Mouse (Mus musculus) inflammation-experienced regulatory T-cells, adult 6 months (primary cell): ENCODE data around the gene Creg1. TPM values are rescaled to one million over a fixed set of nuclear protein-coding genes. Genes with fewer than 3 reads are reported as not detected.
"Not testable (repeated sequence)": the region's sequence is repeated elsewhere in the genome, so short reads cannot be mapped to it uniquely, and the experiment has no call there.

Source experiments
- ATAC-seq: one replicate; pipeline ENCODE4 v1.8.0; 2017
- polyA plus RNA-seq, 3 experiments: library from polyadenylated mRNA; unstranded; fragments of 100-300 nt; shearing (Covaris generic); gene quantifications; one replicate each; pipeline ENCODE4 v1.2.1; 2017

Gene Creg1
- polyA plus RNA-seq, 3 experiments from 2014 or later: 15.6 to 20.4 (median 17.6) TPM

DNA sequence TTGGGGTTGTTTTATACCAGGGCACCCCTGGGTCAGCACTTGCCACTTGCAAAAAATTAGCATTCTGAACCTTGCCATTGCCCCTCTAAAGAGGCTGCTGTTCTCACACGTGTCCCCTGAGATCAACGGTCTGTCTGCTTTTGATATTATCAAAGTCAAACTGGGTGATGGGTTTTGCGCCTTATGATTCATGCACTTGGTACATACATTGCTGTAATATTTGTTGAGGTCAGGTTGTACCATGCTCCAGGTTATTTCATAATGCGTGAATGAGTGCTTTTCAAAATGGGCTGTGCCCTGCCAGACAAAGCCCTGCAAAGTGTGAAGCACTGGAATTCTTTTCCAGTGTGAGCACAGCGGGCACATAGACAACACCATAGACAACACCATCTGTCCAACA, 11.7 kb upstream of the Creg1 start:
- no peak for ATAC-seq

DNA sequence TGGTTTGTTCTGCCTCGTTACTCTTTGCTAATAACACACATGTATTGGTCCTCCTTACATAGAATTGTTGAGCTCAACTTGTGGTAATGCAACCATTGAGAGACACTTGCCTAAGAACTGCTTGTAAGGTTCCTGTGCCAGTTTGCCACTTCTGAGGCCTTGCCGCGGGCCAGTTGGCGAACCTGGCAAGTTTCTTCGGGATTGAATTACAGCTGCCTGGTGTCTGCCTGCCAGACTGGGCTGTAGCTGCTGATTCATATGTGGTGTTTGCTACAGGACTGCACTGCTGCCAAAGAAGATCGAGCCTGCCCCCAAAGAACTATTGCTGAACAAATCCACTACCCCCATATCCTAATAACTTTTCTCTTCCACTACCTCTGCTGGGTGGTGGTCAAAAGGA, 9.3 kb upstream of the Creg1 start:
- ATAC-seq: no peak

DNA sequence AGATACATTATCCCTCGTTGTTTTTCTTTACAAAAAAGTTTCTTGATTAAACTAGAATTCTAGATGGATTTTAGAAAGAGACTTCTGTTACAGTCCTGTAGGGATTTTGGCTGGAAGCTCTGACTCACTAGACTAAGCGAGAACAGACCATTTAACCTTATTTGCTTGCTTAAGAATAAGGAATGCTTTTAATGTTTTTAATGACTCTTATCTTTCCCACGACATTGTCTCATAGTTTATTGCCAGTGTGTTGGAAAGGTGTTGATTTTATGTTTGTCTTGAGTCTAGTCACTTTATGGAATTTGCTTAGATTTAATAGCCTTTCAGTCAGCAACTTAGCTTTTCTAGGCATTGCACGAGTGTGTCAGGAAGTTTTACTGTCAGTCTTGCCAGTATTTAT, 8.4 kb upstream of the Creg1 start:
- ATAC-seq: no peak

DNA sequence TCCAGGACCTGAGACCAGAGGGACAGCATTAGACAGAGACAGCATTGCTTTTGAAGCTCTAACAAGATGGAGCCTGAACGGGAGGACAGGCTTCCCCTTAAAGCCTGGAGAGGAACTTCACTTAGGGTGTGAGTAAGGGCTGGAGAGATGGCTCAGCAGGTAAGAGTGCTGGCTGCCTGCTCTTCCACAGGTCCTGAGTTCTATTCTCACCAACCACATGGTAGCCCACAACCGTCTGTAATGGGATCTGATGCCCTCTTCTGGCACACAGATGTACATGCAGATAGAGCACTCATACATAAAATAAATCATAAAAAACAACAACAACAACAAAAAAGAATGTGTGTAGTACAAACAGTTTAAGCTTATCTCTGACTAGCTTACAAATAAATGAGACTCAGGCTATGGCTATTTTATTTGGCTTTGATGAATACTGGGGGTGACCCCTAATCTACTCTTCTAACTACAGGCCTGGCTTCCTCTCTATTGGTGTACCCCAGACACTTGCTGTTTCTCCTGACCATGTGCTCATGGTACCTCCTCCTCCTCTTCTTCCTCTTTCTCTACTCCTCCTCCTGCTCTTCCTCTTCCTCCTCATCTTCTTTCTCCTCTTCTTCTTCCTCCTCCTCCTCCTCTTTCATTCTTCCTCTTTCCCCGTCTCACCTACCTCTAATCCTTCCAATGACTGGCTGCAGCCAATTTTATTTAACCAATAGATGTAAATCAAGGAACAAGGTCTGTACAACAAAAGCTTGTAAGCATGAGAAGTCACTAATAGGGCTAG, 1.8 kb upstream of the Creg1 start:
- ATAC-seq: no peak

DNA sequence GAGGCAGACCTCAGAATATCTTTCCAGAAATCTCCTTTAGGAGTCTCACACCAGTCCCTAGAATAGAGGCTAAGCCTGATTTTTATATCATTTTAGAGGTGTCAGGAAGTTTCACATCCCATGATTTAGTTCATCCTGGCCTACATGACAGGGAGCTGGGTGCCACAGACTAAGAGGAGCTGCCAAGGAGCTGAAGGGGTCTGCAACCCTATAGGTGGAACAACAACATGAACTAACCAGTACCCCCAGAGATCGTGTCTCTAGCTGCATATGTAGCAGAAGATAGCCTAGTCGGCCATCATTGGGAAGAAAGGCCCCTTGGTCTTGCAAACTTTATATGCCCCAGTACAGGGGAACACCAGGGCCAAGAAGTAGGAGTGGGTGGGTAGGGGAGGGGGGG, 1.0 kb upstream of the Creg1 start:
- not testable (repeated sequence) for ATAC-seq

DNA sequence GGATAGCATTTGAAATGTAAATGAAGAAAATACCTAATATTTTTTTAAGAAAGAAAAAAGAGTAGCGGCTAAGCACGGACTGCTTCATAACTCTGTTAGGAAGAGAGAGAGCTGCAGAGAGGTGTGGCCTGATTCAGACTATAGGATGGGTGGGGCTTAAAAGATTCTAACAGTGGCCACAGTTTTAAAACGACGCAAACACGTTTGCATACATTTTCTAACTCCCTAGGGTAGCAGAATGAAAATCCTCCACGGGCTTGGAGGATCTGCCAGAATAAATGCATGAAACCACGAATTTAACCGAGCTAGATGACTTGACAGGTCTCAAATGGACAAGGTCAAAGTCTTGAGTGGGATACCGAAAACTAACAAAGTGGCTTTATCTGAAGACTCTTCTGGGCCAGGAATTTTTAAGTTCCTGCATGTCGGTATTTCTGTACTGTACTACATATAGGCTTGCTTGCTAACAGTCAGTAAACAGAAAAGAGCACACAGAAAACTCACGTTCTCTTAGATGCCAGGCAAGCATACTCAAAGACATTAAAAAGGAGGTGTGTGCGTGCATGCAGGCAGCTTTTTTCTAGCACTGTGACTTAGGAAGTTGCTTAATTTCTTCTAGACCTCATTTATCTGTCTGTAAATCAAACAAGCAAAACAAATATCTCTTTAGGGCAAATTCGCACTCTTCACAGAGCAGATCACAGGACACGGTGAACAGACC, 472 bp upstream of the Creg1 start:
- ATAC-seq: peak; percentile 53

GRCm38 (mm10) chr1:165764571-165764970, 1.0 kb downstream of the Creg1 start:
- ATAC-seq: no peak

GRCm38 (mm10) chr1:165765041-165765440, 1.5 kb downstream of the Creg1 start:
- ATAC-seq: no peak

GRCm38 (mm10) chr1:165765651-165766294, 2.2 kb downstream of the Creg1 start:
- ATAC-seq: no peak

GRCm38 (mm10) chr1:165766295-165766890, 2.8 kb downstream of the Creg1 start:
- no peak for ATAC-seq

- ATAC-seq: no peak
These were observed 5.5 kb downstream of the Creg1 start for GRCm38 (mm10) chr1:165768894-165769512.

- no peak for ATAC-seq
These were observed 6.7 kb downstream of the Creg1 start for GRCm38 (mm10) chr1:165770181-165770759.

DNA sequence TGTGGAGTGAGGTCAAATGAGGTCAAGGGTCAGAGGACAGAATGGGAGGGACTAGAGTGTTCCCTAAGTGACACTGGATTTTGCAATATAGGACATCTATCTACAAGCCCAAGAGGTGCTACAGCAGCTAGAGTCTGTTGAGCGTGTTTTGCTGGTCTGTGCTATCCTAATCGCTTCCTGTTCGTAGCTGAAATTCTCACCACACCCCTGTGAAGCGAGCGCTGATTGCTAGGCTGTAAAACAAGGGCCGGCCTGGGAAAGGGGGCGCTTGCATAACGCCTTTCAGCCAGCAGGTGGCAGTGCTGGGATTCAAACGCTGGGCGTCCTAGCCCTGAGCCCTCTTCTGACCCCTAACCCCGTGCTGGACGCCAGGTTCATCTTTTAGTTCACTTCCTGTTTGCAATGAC, 7.9 kb downstream of the Creg1 start:
- ATAC-seq: peak; percentile 86

GRCm38 (mm10) chr1:165771998-165772397, 8.5 kb downstream of the Creg1 start:
- no peak for ATAC-seq

DNA sequence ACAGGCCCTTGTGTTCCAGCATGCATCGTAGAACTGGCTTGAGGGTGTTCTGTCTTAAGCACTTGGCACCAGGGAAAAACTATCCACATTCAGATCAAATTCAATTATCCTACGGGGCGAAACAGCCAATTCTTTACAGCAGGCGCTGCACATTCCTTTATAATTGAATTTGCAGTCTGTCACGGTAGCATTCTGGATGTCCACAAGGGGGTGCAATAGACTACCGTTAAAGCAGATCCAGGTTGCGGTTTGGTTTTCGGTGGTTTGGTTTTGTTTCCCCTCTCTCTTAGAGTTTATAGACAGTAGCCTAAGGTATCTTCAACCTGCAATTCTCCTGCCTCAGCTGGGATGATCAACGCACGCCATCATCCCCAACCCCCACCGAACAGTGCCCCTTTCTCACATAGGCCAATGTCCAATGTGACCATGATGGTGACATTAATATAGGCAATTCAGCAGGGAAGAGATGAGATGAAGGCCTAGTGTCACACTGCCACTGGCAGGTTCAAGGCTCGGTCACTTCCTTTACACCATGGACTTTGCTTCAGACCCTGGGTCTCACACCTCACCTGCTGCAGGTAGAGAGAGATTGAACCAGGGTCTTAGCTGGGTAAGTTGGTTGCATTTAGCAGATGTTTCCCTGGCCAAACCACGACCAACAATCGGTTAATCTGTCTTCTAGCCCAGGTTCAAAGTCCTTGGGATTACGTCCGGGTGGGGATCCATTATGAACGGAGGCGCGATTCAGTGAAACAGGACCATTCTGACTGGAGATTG, 12.2 kb downstream of the Creg1 start:
- peak; percentile 54 for ATAC-seq

DNA sequence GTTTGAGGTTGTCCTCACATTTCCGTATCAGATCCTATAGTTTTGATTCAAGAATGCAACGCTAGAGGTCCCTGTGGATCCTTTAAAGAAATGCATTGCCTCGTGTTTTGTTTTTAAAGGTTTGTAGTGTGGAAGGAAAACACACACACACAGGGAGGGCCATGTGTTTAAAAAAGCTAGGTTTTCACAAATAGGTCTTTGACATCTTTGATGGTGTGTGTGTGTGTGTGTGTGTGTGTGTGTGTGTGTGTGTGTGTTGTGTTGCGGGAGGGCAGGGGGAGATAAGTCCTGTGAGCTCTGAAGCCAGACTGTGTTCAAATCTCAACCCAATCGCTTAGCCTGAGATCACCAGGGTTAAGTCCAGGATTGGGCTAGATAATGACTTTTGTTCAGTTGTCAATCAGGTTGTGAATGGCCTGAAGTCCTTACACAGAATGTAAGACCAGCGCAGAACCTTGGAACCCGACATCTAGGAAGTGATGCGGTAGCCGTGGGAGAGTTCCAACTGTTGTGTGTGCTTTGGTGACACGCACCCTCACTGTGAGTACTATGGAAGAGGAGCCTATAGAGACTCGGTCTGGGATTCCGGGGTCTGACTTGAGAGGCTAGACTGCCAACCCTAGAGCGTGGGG, 16.5 kb downstream of the Creg1 start:
- ATAC-seq: peak; percentile 71

DNA sequence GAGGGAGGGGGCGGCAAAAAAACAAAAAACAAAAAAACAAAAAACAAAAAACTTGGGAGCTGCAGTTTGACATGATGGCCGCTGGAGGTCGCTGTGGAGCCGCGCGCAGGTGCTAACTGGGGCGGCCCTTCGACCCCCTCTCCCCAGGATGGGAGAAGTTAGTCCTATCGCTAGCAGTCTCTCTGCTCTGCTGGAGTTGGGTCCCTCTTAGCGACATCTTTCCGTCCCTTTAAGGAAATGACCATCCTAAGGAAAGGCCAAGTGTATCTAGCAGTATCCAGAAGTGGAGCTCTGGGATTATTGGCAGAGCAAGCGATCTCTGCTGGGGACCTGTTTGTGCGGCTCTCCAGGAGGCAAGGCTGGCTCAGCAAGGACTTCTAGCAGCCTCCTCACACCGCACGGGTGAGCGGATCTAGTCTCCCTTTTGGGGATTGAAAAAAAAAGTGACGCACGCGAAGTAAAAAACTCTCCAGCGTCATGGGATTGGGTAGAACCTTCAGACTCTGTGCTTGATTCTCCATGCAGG, 17.1 kb downstream of the Creg1 start:
- peak; percentile 64 for ATAC-seq

DNA sequence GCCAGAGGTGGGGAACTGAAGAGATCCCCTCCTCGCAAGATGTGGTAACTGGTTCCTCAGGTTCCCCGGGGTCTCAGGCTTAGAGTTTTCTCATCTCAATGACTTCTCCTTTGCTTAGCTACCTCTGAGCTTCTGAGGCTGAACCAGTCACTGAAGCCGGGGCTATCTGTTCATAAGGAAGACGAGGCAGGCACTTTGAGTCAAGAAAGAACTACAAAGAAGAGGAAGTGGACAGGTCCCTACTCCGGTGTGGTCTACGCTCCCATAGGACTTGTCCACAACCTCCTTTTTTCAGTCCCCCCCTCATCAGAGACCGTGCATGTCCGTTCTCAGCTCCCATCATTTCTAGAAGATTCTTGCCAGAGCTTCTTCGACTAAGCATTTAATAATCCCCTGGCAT, 17.9 kb downstream of the Creg1 start:
- ATAC-seq: no peak

- no peak for ATAC-seq
These were observed 18.4 kb downstream of the Creg1 start for GRCm38 (mm10) chr1:165781911-165782310.

GRCm38 (mm10) chr1:165786296-165786695, 22.8 kb downstream of the Creg1 start:
- no peak for ATAC-seq

DNA sequence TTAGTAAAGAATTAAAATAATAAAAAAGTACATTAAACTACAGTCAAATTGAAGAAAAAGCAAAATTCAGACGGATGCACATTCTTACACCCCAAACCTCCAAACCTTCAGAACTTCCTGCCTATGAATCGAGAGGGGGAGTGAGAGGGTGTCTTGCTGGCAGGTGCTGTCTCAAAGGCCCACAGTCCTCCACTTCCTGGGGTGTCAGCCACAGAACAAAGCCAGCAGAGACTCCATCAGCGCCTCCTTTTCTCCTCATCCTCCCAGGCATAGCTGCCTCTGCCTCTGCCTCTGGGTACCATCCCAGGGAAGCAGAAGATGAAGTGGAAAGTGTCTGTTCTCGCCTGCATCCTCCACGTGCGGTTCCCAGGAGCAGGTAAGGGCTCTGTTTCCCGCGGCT, 25.0 kb downstream of the Creg1 start, which contains the start of gene Cd247:
TSS of gene Cd247 (plus strand) at position 171 of the 400 bp plus-strand sequence.
- ATAC-seq: peak; percentile 84
